Mouse (Mus musculus) embryonic facial prominence, embryonic 14.5 days (tissue): ENCODE measurements around the gene Gpr12. TPM values are rescaled to one million over a fixed set of nuclear protein-coding genes. Genes with fewer than 3 reads are reported as not detected.
"Not testable (repeated sequence)": the region's sequence is repeated elsewhere in the genome, so short reads cannot be mapped to it uniquely, and the experiment has no call there.

ENCODE experiments used
- ATAC-seq: fragments of 200-750 bp; cut with Nextera tagmentation; 2 replicates; pipeline ENCODE4 v1.8.0; 2017; ENCODE audit warnings: low read depth, moderate number of reproducible peaks, moderate TSS enrichment
- DNase-seq: peaks from one replicate; pipeline ENCODE4 v3.0.0-alpha.2; 2015; ENCODE audit warnings: low spot score
- H3K27ac ChIP-seq: fragments of 300-500 bp; sonication (generic); replicated peaks from 2 replicates; pipeline ENCODE4 v1.5.1; 2014; ENCODE audit warnings: low read depth, mild to moderate bottlenecking, low read length, moderate library complexity
- H3K27me3 ChIP-seq: fragments of 300-500 bp; sonication (generic); replicated peaks from 2 replicates; pipeline ENCODE4 v1.6.1; 2014; ENCODE audit warnings: low read length; ENCODE audit not compliant: control insufficient read depth, insufficient read depth
- H3K36me3 ChIP-seq: fragments of 300-500 bp; sonication (generic); 2 replicates; pipeline ENCODE4 v1.6.1; 2014; ENCODE audit warnings: low read length, mixed read lengths; ENCODE audit not compliant: control insufficient read depth, insufficient read depth
- H3K4me1 ChIP-seq: fragments of 300-500 bp; sonication (generic); 2 replicates; pipeline ENCODE4 v1.6.1; 2014; ENCODE audit warnings: antibody characterized with exemption, low read length; ENCODE audit not compliant: control insufficient read depth, insufficient read depth
- H3K4me2 ChIP-seq: fragments of 300-500 bp; sonication (generic); 2 replicates; pipeline ENCODE4 v1.6.1; 2014; ENCODE audit warnings: low read depth, mild to moderate bottlenecking, low read length, moderate library complexity, mixed read lengths
- H3K4me3 ChIP-seq: fragments of 300-500 bp; sonication (generic); 2 replicates; pipeline ENCODE4 v1.5.1; 2014; ENCODE audit warnings: low read depth, mild to moderate bottlenecking, low read length
- H3K9ac ChIP-seq: fragments of 300-500 bp; sonication (generic); 2 replicates; pipeline ENCODE4 v1.6.1; 2014; ENCODE audit warnings: low read depth, mild to moderate bottlenecking, low read length, moderate library complexity, mixed read lengths
- H3K9me3 ChIP-seq: fragments of 300-500 bp; sonication (generic); 2 replicates; pipeline ENCODE4 v1.6.1; 2016; ENCODE audit warnings: low read length; ENCODE audit not compliant: control insufficient read depth
- WGBS: fragments of 180-500 bp; shearing (Covaris S2); extraction: QIAGEN DNeasy Blood & Tissue Kit; methylation state at CpG from one replicate; pipeline ENCODE4 v1.1.7; 2014; 5-methylcytosine and 5-hydroxymethylcytosine counted together
- polyA plus RNA-seq: library from polyadenylated mRNA; unstranded; fragments of >200 nt; fragmentation: Nextera tagmentation; extraction: Ambion mirVana; gene quantifications from 2 replicates; pipeline ENCODE4 v1.2.1, GENCODE M21; 2014

The Gpr12 gene
- polyA plus RNA-seq, 1 experiment from 2014 or later: not detected

- not testable (repeated sequence) for DNase-seq, H3K9me3 ChIP-seq, ATAC-seq, H3K27ac ChIP-seq, H3K27me3 ChIP-seq, H3K36me3 ChIP-seq, H3K9ac ChIP-seq, H3K4me1 ChIP-seq, H3K4me2 ChIP-seq, H3K4me3 ChIP-seq
- WGBS: 91% methylated on average over 4 of the region's 4 CpGs
These were observed 12.3 kb downstream of the Gpr12 start for GRCm38 (mm10) chr5:146572735-146573042.

GRCm38 (mm10) chr5:146571830-146572734 lies 13.0 kb downstream of the Gpr12 start:
- H3K27me3 ChIP-seq, H3K4me1 ChIP-seq, ATAC-seq, H3K9ac ChIP-seq, DNase-seq, H3K4me2 ChIP-seq, H3K36me3 ChIP-seq, H3K4me3 ChIP-seq, H3K27ac ChIP-seq, H3K9me3 ChIP-seq: not testable (repeated sequence)
- WGBS: 58% methylated on average over 6 of the region's 6 CpGs

GRCm38 (mm10) chr5:146570179-146570578 lies 14.9 kb downstream of the Gpr12 start:
- ATAC-seq, H3K27ac ChIP-seq, H3K36me3 ChIP-seq, H3K4me2 ChIP-seq, H3K27me3 ChIP-seq, DNase-seq, H3K4me1 ChIP-seq, H3K4me3 ChIP-seq, H3K9ac ChIP-seq, H3K9me3 ChIP-seq: not testable (repeated sequence)
- WGBS: 84% methylated on average over 6 of the region's 6 CpGs

GRCm38 (mm10) chr5:146567054-146567453 lies 18.0 kb downstream of the Gpr12 start:
- ATAC-seq (no peak), DNase-seq (peak; percentile 16)
- H3K27ac ChIP-seq: no peak overlapping the region
- no peaks in the 10 kb centered on the region for H3K36me3 ChIP-seq
- H3K9ac ChIP-seq: no peak overlapping the region
- no peak overlapping the region for H3K4me2 ChIP-seq
- no peaks in the 10 kb centered on the region for H3K27me3 ChIP-seq
- H3K4me3 ChIP-seq: no peak overlapping the region
- no peaks in the 10 kb centered on the region for H3K4me1 ChIP-seq
- no peaks in the 10 kb centered on the region for H3K9me3 ChIP-seq
- 55% methylated on average over 4 of the region's 4 CpGs for WGBS

GRCm38 (mm10) chr5:146564259-146564658 lies 20.8 kb downstream of the Gpr12 start:
- Histone ChIP-seq H3K4me2 (no peak overlapping the region), H3K4me3 (no peak overlapping the region), H3K9me3 (no peaks in the 10 kb centered on the region), H3K4me1 (no peaks in the 10 kb centered on the region), H3K9ac (no peak overlapping the region), H3K27me3 (no peaks in the 10 kb centered on the region), H3K27ac (no peak overlapping the region), H3K36me3 (no peaks in the 10 kb centered on the region)
- ATAC-seq (no peak), DNase-seq (no peak)
- 79% methylated on average over 1 of the region's 1 CpGs for WGBS

GRCm38 (mm10) chr5:146555836-146556235 lies 29.2 kb downstream of the Gpr12 start, which contains the start of gene Gm3415:
TSS of gene Gm3415 (plus strand) at chr5:146556136.
- WGBS: no CpG with 5 or more reads among the region's 3 CpGs
- H3K4me3 ChIP-seq, ATAC-seq: not testable (repeated sequence)

GRCm38 (mm10) chr5:146537347-146537746 lies 47.7 kb downstream of the Gpr12 start, which contains the start of gene Gm3409:
TSS of gene Gm3409 (plus strand) at chr5:146537647.
- not testable (repeated sequence) for H3K27me3 ChIP-seq, H3K27ac ChIP-seq, H3K36me3 ChIP-seq, H3K9me3 ChIP-seq, DNase-seq, ATAC-seq, H3K4me2 ChIP-seq, H3K4me1 ChIP-seq, H3K4me3 ChIP-seq, H3K9ac ChIP-seq
- whole genome bisulfite sequencing: 100% methylated on average over 1 of the region's 3 CpGs

More at GRCm38 (mm10) chr5:146555836-146556235, 29.2 kb downstream of the Gpr12 start, which contains the start of gene Gm3415:
- H3K4me1 ChIP-seq, DNase-seq, H3K27ac ChIP-seq, H3K9me3 ChIP-seq, H3K36me3 ChIP-seq, H3K27me3 ChIP-seq, H3K4me2 ChIP-seq, H3K9ac ChIP-seq: not testable (repeated sequence)
